Mouse (Mus musculus) spleen, adult 2 months (tissue): ENCODE measurements around the gene Ret.

Experiments
- CTCF ChIP-seq: fragments of 200-500 bp; IDR thresholded peaks from 2 replicates; pipeline ENCODE4 v1.5.1; 2011; ENCODE audit warnings: mild to moderate bottlenecking, inconsistent platforms; ENCODE audit not compliant: insufficient read depth, insufficient read length, insufficient replicate concordance; ENCODE audit errors: extremely low read depth
- POLR2A ChIP-seq: fragments of 200-500 bp; IDR thresholded peaks from 2 replicates; pipeline ENCODE4 v1.6.1; 2011; ENCODE audit warnings: low read depth, low read length, inconsistent platforms

DNA sequence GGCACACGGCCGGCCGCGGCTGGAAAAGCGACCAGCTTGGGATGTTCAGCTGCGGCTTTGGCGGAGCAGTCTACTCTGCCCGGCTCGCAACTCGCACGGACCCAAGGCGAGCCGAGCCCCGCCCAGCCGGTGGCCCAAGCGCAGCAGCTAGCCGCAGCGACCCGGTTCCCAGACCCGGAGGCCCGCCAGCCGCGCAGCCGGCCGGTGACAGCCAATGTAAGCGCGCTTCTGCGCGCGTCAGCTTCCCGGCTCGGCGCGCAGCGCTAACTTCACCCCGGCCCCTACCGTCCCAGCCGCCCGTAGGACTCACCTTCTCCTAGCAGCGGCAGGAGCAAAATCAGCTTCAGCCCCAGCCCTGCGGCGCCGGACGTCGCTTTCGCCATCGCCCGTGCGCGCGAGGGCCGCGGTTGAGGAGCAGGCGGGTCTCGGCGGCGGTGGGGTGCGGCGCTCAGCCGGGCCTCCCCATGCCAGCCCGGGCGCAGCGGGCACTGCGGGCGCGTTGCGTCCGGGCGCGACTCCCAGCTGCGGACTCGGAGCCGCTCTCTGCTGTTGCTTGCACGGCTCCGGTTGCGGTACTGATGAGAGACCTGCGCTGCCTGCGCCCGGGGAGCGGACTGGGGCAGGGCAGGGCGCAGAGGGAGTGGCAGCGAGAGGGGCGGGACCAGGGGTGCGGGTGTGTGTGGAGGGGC, 623 bp downstream of the Ret start:
- TF ChIP-seq CTCF (no peak), POLR2A (no peak)
